Mouse (Mus musculus): ENCODE measurements around the gene 4930563M21Rik. TPM values are rescaled to one million over a fixed set of nuclear protein-coding genes. Genes with fewer than 3 reads are reported as not detected.

4930563M21Rik gene
- total and polyA plus RNA-seq, 2 experiments from 2014 or later: not detected

GRCm38 (mm10) chr9:55938618-55938985, 71.7 kb downstream of the 4930563M21Rik start:
- no peak for DNase-seq (ENCODE audit: low spot score)
- WGBS: 38% methylated on average over 6 of the region's 6 CpGs
- H3K9me3 ChIP-seq (replicated peaks; ENCODE audit: control insufficient read depth, low read length): no peaks in the 10 kb centered on the region
- H3K9ac ChIP-seq (replicated peaks; ENCODE audit: low read depth, low read length): peak overlapping the region; percentile 82
- peak overlapping the region; percentile 73 for H3K4me2 ChIP-seq (ENCODE audit: low read depth, low read length)
- peak overlapping the region; percentile 71 for H3K4me3 ChIP-seq (ENCODE audit: low read depth, low read length)
- no peaks in the 10 kb centered on the region for H3K27me3 ChIP-seq (ENCODE audit: control insufficient read depth, insufficient read depth, low read length)
- ATAC-seq (ENCODE audit: insufficient read depth, low read depth): no peak
- peaks cover 11% of the 10 kb centered on the region for H3K4me1 ChIP-seq (ENCODE audit: control insufficient read depth, insufficient read depth)
- TF ChIP-seq CTCF (IDR thresholded peaks at IDR 0.05; ENCODE audit: low read depth) (no peak), EP300 (IDR thresholded peaks at IDR 0.05; ENCODE audit: low read depth) (no peak)
- peak overlapping the region; percentile 75; the same call in 1 of the 2 replicates for H3K27ac ChIP-seq (ENCODE audit: low read depth)
- H3K36me3 ChIP-seq (replicated peaks; ENCODE audit: control insufficient read depth, insufficient read depth, low read length): no peaks in the 10 kb centered on the region

GRCm38 (mm10) chr9:55937664-55938617, 72.4 kb downstream of the 4930563M21Rik start, which contains the start of gene Scaper:
TSS of gene Scaper (minus strand) at chr9:55938119.
- Histone ChIP-seq H3K9me3 (replicated peaks; ENCODE audit: control insufficient read depth, low read length) (no peaks in the 10 kb centered on the region), H3K27me3 (ENCODE audit: control insufficient read depth, insufficient read depth, low read length) (no peaks in the 10 kb centered on the region), H3K36me3 (replicated peaks; ENCODE audit: control insufficient read depth, insufficient read depth, low read length) (no peaks in the 10 kb centered on the region), H3K27ac (ENCODE audit: low read depth) (peak within 1 kb of the TSS; percentile 75), H3K4me1 (ENCODE audit: control insufficient read depth, insufficient read depth) (peaks cover 11% of the 10 kb centered on the region), H3K9ac (replicated peaks; ENCODE audit: low read depth, low read length) (peak within 1 kb of the TSS; percentile 82), H3K4me3 (ENCODE audit: low read depth, low read length) (peak within 1 kb of the TSS; percentile 71), H3K4me2 (ENCODE audit: low read depth, low read length) (peak within 1 kb of the TSS; percentile 73)
- TF ChIP-seq CTCF (IDR thresholded peaks at IDR 0.05; ENCODE audit: low read depth) (peak; percentile 42), EP300 (IDR thresholded peaks at IDR 0.05; ENCODE audit: low read depth) (no peak)
- 1% methylated on average over 44 of the region's 60 CpGs for WGBS
- DNase-seq (ENCODE audit: low spot score) (peak; percentile 92), ATAC-seq (ENCODE audit: insufficient read depth, low read depth) (peak; percentile 99)

- Histone ChIP-seq H3K4me3 (ENCODE audit: low read depth, low read length) (peak overlapping the region; percentile 71), H3K27me3 (ENCODE audit: control insufficient read depth, insufficient read depth, low read length) (no peaks in the 10 kb centered on the region), H3K36me3 (replicated peaks; ENCODE audit: control insufficient read depth, insufficient read depth, low read length) (no peaks in the 10 kb centered on the region), H3K9me3 (replicated peaks; ENCODE audit: control insufficient read depth, low read length) (no peaks in the 10 kb centered on the region), H3K9ac (replicated peaks; ENCODE audit: low read depth, low read length) (peak overlapping the region; percentile 82), H3K4me2 (ENCODE audit: low read depth, low read length) (peak overlapping the region; percentile 73), H3K27ac (ENCODE audit: low read depth) (peak overlapping the region; percentile 75; the same call in 1 of the 2 replicates), H3K4me1 (ENCODE audit: control insufficient read depth, insufficient read depth) (peaks cover 11% of the 10 kb centered on the region)
- TF ChIP-seq CTCF (IDR thresholded peaks at IDR 0.05; ENCODE audit: low read depth) (no peak), EP300 (IDR thresholded peaks at IDR 0.05; ENCODE audit: low read depth) (no peak)
- WGBS: 40% methylated on average over 5 of the region's 5 CpGs
- DNase-seq (ENCODE audit: low spot score) (no peak), ATAC-seq (ENCODE audit: insufficient read depth, low read depth) (no peak)
Measured at GRCm38 (mm10) chr9:55937224-55937663, 73.1 kb downstream of the 4930563M21Rik start.

- DNase-seq (ENCODE audit: low spot score) (no peak), ATAC-seq (ENCODE audit: insufficient read depth, low read depth) (no peak)
- no peak overlapping the region for H3K27ac ChIP-seq (ENCODE audit: low read depth)
- H3K4me3 ChIP-seq (ENCODE audit: low read depth, low read length): no peak overlapping the region
- H3K27me3 ChIP-seq (ENCODE audit: control insufficient read depth, insufficient read depth, low read length): no peaks in the 10 kb centered on the region
- no peak overlapping the region for H3K9ac ChIP-seq (replicated peaks; ENCODE audit: low read depth, low read length)
- H3K9me3 ChIP-seq (replicated peaks; ENCODE audit: control insufficient read depth, low read length): no peaks in the 10 kb centered on the region
- H3K4me2 ChIP-seq (ENCODE audit: low read depth, low read length): no peak overlapping the region
- TF ChIP-seq EP300 (IDR thresholded peaks at IDR 0.05; ENCODE audit: low read depth) (no peak), CTCF (IDR thresholded peaks at IDR 0.05; ENCODE audit: low read depth) (no peak)
- no peaks in the 10 kb centered on the region for H3K4me1 ChIP-seq (ENCODE audit: control insufficient read depth, insufficient read depth)
- 48% methylated on average over 1 of the region's 1 CpGs for WGBS
- H3K36me3 ChIP-seq (replicated peaks; ENCODE audit: control insufficient read depth, insufficient read depth, low read length): no peaks in the 10 kb centered on the region
Measured at GRCm38 (mm10) chr9:55932482-55932881, 77.9 kb downstream of the 4930563M21Rik start.

GRCm38 (mm10) chr9:55918579-55918978, 91.8 kb downstream of the 4930563M21Rik start:
- Histone ChIP-seq H3K4me3 (ENCODE audit: low read depth, low read length) (no peak overlapping the region), H3K27ac (ENCODE audit: low read depth) (no peak overlapping the region), H3K9me3 (replicated peaks; ENCODE audit: control insufficient read depth, low read length) (no peaks in the 10 kb centered on the region), H3K4me1 (ENCODE audit: control insufficient read depth, insufficient read depth) (no peaks in the 10 kb centered on the region), H3K27me3 (ENCODE audit: control insufficient read depth, insufficient read depth, low read length) (no peaks in the 10 kb centered on the region), H3K9ac (replicated peaks; ENCODE audit: low read depth, low read length) (no peak overlapping the region), H3K36me3 (replicated peaks; ENCODE audit: control insufficient read depth, insufficient read depth, low read length) (no peaks in the 10 kb centered on the region), H3K4me2 (ENCODE audit: low read depth, low read length) (no peak overlapping the region)
- TF ChIP-seq EP300 (IDR thresholded peaks at IDR 0.05; ENCODE audit: low read depth): no peak
- peak; percentile 54 for TF ChIP-seq CTCF (IDR thresholded peaks at IDR 0.05; ENCODE audit: low read depth)
- 64% methylated on average over 3 of the region's 3 CpGs for WGBS
- ATAC-seq (ENCODE audit: insufficient read depth, low read depth) (no peak), DNase-seq (ENCODE audit: low spot score) (peak; percentile 39)

Data from heart, postnatal 0 days (tissue).